Mouse (Mus musculus) megakaryocyte, adult 5-6 weeks (primary cell): ENCODE results near the gene Col19a1. TPM values are rescaled to one million over a fixed set of nuclear protein-coding genes. Genes with fewer than 3 reads are reported as not detected.

ENCODE experiments used
- ATAC-seq: 2 replicates; pipeline ENCODE4 v1.8.0; 2016; ENCODE audit warnings: mild to moderate bottlenecking, inconsistent platforms; ENCODE audit not compliant: poor library complexity, severe bottlenecking
- total RNA-seq, 2 experiments: library from RNA; stranded (forward) in 1 of 2; stranded (reverse) in 1 of 2; fragments of 153-499, 151-499 nt in 1 of 2; fragments of 221-1000, 200-1000 nt in 1 of 2; gene quantifications; 2 replicates each; pipeline versions ENCODE4 v1.2.3 to v1.2.4; 2015 to 2017

Col19a1 gene
- total RNA-seq, 2 experiments from 2014 or later, result 0.13 TPM; not detected in 1

- ATAC-seq, result no peak
Measured at GRCm38 (mm10) chr1:24470633-24471032, 116.6 kb downstream of the Col19a1 start.

GRCm38 (mm10) chr1:24461305-24461887 lies 125.9 kb downstream of the Col19a1 start:
- no peak for ATAC-seq

DNA sequence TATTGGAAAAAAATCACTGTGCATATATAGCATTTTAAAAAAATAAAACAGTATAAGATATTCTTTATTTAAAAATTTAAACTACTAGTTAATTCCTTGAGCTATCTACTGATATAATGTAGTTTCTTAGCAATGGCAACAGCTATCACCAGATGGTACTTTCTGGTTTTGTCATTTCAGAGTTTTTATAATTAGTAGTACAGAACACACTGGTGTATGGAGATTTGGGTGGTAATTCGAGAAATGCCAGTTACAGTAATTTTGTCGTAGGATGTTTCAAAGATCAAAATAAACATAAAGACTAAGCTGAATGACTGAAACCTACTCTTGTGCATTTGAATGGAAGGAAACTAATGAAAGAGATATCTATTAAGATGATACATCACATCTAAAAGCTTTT lies 129.3 kb downstream of the Col19a1 start:
- no peak for ATAC-seq

DNA sequence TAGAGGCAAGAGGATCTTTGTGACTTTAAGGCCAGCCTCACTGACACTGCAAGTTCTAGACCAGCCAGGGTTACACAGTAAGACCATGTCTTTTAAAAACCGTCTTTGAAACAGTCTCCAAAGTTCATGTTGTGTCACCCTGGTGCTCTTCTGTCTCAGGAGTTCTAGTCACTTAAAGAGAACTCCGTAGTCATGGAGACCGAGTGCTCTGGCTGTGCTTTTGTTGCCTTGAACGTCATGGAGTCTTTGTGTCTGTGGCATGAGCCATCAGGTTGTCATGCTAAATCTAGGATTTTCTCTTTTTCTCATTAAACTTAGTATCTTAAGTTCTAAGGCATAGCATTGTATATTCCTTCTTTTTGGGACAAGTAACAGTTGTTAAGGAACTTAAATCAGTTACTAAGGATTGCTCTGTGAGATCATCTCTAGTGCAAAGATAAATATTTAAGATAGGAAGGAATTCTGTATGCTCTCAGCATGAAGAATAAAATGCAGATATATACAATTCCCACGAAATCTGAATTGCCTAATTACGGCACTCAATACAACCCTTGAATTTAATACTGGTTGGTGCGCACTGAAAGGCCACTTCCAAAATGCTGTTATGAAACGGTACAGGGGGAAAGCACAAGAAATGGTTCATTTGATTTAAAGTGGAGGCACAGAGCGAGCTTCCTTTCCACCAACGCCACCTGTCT lies 134.6 kb downstream of the Col19a1 start:
- no peak for ATAC-seq

DNA sequence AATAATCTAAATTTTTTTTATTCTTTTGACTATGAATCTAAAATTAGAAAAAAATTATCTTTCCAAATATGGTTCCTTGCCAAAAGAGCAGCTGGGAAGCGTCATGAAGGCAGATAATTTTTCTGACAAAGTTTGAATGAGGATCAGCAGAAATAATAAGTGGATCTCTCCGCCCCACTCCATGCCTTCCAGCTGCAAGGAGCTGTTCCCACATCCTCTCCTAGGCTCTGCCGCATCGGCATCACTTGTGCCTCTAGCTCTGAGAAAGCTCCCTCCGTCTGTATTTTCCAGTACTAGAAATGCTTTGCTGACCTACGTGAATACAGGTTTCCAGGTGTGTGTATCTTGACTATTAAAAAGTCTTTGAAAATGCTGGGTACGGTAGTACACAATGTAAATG lies 135.1 kb downstream of the Col19a1 start:
- no peak for ATAC-seq

DNA sequence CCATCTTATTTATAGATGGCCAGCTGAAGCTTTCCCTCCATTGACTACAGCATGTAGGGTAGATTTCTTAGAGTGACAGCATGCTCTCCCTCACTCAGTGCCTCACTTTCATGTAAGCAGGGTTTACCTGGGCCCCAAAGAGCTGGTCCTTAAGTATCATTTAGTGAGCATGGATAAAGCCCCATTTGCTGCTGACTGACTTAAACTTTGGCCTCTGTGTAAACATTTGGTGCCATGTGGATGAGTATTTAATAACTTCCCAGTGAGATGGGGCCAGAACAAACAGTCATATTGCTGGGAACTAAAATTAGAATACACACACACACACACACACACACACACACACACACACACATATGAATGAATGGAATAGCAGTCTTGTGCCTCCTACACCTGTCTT lies 149.8 kb downstream of the Col19a1 start:
- no peak for ATAC-seq

DNA sequence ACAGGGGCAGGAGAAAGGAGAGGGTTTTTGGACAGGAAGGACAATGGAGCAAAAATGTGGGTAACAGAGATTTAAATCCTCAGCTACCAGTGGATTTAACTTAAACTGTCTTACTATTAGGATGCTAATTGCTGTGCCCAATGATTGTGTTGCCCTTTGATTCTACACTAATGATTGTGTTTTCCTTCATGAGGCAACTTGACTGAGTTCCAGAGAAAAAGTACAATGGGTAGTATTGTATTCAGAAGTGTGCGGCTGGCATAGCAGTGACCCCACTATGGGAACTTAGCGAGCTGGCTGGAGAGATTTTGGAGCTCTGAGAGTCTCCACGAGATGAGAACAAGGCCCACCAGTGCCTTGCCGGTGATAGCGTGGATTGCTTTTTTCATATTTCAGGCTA lies 159.0 kb downstream of the Col19a1 start:
- ATAC-seq, result no peak

DNA sequence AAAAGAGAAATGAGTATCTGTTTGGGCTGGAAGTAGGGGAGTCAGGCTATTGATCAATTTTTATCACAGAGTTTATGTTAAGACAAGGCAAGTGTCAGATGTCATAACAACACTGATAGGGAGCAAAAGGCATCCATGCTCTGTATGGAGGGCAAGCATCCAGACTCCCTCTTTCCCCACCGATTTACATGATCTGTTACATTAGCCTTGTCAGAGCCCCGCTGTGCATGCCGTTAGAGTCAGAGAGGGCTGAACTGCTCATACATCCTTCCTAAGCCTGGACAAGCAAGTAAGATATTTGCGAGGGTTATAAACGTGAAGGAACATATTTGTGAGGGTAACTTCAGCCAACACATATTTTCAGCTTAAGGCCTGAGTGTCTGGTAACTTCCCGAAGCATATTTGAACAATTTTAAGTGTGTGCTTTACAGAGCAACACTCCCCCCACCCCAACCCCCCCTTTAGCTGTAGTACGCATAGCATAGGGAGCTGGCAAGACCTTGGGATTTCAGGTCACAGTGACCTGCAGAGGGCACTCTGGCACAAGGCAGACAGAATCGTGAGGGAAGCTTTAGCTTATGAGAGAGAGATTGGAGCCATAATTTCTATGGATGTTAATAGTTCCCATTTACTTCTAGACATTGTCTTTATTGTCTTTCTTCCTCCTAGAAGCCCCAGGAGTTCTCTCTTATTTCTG lies 209.0 kb downstream of the Col19a1 start:
- ATAC-seq, result no peak

GRCm38 (mm10) chr1:24374902-24375301 lies 212.4 kb downstream of the Col19a1 start:
- no peak for ATAC-seq

DNA sequence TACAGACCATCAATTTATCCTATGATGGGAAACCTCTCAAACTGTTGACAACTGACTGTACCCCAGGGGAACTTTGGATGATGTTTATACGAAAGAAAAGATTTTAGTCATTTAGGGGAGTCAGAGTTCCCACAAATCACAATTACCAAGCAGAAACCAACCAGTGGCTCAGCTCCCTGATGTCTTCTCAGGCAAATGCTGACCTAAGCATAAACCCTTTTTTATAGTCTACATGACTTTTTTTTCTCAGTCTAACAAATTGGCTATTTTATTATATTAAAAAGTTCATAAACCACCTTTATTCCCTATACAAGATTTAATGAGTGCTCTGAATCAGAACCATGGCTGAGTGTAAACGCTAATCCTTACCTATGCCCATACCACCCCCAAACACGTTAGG lies 213.6 kb downstream of the Col19a1 start:
- no peak for ATAC-seq

DNA sequence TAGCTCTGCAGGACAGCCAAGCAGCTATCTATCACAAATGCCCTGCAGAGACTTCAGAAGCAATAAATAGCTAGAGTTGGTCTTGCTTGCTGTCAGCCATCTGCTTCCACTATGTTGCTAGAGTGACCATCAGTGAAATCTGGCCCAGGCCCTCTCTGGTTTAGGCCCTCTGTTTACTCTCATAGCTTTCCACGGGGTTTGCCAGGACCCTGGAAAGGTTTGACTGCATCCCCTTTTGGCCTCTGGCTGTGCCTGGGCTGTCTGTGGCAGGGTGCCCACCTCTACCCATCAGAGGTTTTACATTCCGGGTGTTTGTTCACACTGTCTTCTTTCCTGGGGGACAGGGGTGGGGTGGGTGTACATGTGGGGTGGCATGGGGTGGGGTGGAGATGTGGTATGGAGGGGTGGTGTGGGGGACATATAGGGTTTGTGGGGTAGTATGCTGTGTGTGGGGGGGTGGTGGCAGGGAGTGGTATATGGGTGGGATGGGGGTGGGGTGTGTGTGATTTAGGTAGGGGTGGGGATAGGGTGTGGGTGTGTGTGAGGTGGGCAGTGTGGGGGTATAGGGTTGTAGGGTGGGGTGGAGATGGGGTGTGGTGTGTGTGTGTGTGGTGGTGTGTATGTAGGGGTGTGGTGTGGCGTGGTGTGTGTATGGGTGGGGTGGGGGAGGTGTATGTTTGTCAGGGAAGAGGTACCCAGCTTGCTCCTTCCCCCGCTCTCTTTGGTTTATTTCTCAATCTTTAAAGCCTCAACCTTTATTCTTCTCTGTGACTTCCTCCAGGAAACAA lies 214.6 kb downstream of the Col19a1 start:
- ATAC-seq, result no peak

GRCm38 (mm10) chr1:24367570-24368517 lies 219.4 kb downstream of the Col19a1 start:
- no peak for ATAC-seq

- no peak for ATAC-seq
Measured at GRCm38 (mm10) chr1:24364775-24365174, 222.5 kb downstream of the Col19a1 start.

- no peak for ATAC-seq
Measured at GRCm38 (mm10) chr1:24361990-24362635, 225.2 kb downstream of the Col19a1 start.

DNA sequence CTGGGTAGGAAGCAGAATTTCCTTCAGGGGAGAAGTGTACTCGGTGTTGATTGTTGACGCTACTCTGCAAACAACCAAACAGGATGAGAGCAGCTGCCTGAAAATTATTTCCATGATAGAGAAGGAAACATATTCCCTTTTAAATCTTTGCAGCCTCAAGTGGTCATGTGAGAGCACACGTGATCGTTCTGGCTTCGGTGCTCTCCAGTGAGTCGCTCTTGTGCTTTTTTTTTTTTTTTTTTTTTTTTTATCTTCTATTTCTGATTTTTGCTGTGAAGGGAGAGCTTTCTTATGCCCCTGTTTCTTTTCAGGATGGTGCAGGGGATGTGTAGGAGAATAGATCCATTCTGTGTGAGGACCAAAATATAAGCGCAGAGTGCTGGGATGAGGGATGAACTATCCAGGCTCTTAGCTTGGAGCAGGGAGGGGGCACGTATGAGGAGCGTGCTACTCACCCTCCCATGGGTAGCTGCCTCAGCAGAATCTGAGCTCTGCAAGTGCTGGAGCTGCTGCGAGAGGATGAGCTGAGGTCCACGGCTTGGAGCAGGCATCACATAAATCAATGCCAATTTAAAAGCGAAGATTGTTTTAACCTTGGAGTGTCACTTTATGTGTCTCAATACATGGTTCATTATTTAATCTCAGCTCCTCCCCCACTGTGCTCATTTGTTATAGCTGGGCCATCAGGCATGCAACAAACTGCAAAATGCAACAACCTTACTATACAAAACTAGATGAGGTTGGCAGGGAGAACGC lies 237.6 kb downstream of the Col19a1 start:
- ATAC-seq, result no peak

DNA sequence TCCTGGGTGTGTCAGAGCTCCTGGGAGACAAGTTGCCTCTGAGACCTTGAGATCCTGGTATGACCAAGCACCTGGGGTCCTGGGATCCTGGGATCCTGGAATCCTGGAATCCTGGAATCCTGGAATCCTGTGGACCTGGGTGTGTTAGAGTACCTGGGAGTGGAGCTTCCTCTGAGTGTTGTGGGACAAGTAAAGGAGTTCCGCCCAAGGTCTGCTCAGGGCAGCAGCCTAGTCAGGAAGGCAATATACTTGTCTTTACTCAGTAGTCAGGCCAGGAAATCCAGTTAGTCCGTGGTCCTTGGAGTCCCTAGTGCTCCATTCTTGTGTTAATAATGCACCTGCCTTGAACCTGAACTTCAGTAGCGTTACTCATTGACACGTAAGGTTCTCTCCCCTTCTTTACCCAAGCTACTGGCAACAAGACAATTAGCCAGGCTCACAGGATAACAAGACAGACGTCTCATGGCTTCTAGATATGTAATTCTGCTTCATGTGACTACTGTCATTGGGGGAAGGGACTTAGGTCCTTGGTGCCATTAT lies 239.6 kb downstream of the Col19a1 start:
- no peak for ATAC-seq

- no peak for ATAC-seq
Measured at GRCm38 (mm10) chr1:24337556-24338275, 249.6 kb downstream of the Col19a1 start.

DNA sequence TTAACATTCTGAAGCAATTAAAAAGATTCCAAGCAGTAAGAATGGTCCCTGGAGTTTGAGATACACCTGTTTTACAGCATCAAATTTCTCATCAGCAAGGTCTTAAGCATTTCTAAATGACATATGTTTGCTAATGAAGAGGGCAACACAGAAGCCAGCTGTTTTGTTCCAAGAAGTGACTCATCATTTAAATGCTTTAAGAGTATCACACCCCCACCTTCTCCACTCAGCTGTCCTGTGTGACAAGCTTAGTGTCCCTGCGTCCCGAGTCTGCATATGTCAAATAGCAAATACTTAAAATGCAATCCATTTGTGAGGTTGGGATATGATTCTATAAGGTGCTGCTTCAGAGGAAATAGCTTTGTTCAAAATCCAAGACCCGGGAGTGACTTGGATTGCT lies 251.2 kb downstream of the Col19a1 start:
- no peak for ATAC-seq
